Mouse (Mus musculus) testis, postnatal 14 days (tissue): ENCODE data around the gene Gm13089.
"Not testable (repeated sequence)": the region's sequence is repeated elsewhere in the genome, so short reads cannot be mapped to it uniquely, and the experiment has no call there.

ENCODE experiments used
- DNase-seq: peaks from one replicate; pipeline ENCODE4 v3.0.0; 2021; ENCODE audit warnings: low spot score

The Gm13089 gene

DNA sequence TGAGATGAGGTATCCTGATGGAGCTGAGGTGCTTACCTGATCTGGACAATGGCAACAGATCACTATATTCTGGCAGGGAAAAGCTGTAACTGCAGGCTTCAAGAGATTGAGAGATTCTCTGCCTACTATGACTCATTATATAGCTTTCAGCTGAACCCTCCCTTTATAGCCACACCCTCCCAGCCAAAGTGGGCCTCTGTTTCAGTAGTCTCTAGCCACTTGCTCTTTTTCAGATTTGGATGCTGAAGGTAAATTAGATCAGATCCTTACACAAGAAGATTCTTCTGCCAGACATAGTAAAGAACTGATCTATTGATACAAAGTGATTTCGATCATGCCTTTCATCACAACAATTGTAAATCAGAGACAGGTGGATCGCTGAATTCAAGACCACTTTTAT, at the start of gene Gm13089:
Gene Gm13089 (minus strand): TSS at position 101 of the 400 bp plus-strand sequence.
- no peak for DNase-seq

DNA sequence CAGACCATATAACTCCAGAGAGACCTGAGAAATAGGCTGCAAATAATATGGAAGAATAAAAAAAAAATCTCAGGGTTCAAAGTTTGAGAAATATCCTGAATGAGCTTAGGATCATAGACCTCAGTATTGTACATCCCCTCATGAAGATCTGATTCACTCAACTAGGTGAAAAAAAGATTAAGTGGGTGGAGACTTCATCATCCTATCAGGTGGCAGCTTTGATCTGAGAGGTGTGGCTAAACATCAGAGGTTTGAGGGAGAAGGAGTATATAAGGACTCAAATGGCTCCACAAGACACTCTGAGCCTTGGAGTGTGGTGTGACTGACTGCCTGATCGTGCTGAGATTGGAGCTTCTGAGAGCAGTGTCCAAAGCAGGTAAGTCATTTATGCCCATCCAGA, 16.6 kb upstream of the Gm13089 start, which contains the start of gene Gm13078:
Gene Gm13078 (plus strand): TSS at position 301 of the 400 bp plus-strand sequence.
- no peak for DNase-seq

DNA sequence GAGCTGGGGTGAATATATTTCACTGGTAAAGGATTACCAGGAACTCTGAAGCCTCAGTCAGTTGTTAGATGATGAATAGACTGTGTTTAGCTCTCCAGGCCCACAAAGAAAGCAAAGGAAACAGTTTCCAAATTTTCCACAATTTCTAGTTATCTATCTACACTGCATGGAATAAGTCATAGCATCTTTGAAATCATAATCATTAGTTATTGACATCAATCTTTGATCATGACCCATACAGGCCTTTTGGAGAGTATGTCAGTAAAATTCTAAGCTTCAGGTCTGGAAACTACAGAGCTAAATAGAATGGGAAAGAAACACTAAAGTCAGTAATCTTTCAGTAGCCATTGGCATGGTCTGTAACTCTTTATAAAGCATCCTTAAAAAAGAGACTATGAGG, 45.4 kb downstream of the Gm13089 start, which contains the start of gene Gm13088:
Gene Gm13088 (minus strand): TSS at position 101 of the 400 bp plus-strand sequence.
- DNase-seq = not testable (repeated sequence)
